Mouse (Mus musculus): ENCODE results near the gene Nlrp10. TPM values are rescaled to one million over a fixed set of nuclear protein-coding genes. Genes with fewer than 3 reads are reported as not detected.

The Nlrp10 gene
- polyA plus RNA-seq, 2 experiments: 0.01 TPM; not detected in 1

DNA sequence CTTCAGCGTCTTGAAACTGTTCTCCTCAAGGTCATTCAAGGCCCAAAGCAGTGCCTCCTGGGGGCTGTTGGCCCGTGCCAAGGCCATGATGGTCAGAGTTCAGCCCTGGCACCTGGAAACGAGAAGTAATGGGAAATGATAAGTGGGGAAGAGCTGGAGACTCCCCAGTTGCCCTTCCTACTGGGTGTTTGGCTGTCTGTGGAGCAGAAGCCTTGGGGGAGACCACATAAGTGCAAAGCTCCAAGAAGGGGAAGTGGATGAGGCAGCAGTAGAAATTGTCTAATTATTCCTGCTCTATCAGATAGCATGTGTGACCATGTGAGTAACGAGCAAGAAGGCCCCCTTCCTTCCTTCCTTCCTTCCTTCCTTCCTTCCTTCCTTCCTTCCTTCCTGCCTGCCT is 2.9 kb downstream of the Nlrp10 start:
- Histone ChIP-seq H3K27ac (no peak overlapping the region), H3K36me3 (replicated peaks; ENCODE audit: control insufficient read depth, insufficient read depth, low read depth) (no peaks in the 10 kb centered on the region), H3K4me2 (ENCODE audit: low read depth) (no peak overlapping the region), H3K9me3 (ENCODE audit: control insufficient read depth, low read length) (no peaks in the 10 kb centered on the region), H3K27me3 (ENCODE audit: control insufficient read depth, insufficient read depth, low read length) (no peaks in the 10 kb centered on the region), H3K4me3 (ENCODE audit: insufficient read depth in 1 of 2, low read depth in 2 of 2, low read length in 2 of 2) (no peak overlapping the region), H3K9ac (replicated peaks) (no peak overlapping the region), H3K4me1 (replicated peaks; ENCODE audit: control insufficient read depth in 2 of 2, insufficient read depth in 2 of 2, low read length in 1 of 2) (no peaks in the 10 kb centered on the region)
- TF ChIP-seq CTCF (IDR thresholded peaks at IDR 0.05; ENCODE audit: low read depth): no peak
- no peak for TF ChIP-seq EP300 (IDR thresholded peaks at IDR 0.05; ENCODE audit: low read depth)
- DNase-seq (ENCODE audit: low read depth in 3 of 3, low spot score in 3 of 3): no peak
- WGBS (ENCODE audit: insufficient replicate concordance): 39% methylated on average over 4 of the region's 4 CpGs
- no peak for ATAC-seq (ENCODE audit: insufficient read depth)

DNA sequence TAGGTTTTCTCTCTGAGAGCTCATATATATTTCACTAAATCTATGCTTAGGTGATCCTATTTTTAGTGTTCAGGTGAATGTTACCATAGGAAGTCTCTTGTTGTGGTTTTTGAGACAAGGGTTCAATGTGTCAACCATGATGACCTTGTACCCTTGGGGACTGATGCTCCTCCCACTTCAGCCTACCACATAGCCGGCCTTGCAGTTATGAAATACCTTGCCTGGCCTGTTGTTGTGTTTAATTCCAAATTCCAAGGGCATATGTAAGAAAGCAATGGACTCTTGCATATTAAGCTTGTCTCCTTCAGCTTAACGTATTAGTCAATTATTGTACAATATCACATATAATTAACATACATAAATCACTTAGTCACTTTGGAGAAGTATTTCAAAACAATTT is 26.0 kb downstream of the Nlrp10 start:
- no peak overlapping the region for H3K4me3 ChIP-seq (ENCODE audit: insufficient read depth in 1 of 2, low read depth in 2 of 2, low read length in 2 of 2)
- H3K27me3 ChIP-seq (ENCODE audit: control insufficient read depth, insufficient read depth, low read length): no peaks in the 10 kb centered on the region
- WGBS (ENCODE audit: insufficient replicate concordance): 47% methylated on average over 2 of the region's 2 CpGs
- H3K4me2 ChIP-seq (ENCODE audit: low read depth): no peak overlapping the region
- no peaks in the 10 kb centered on the region for H3K4me1 ChIP-seq (replicated peaks; ENCODE audit: control insufficient read depth in 2 of 2, insufficient read depth in 2 of 2, low read length in 1 of 2)
- no peaks in the 10 kb centered on the region for H3K9me3 ChIP-seq (ENCODE audit: control insufficient read depth, low read length)
- no peaks in the 10 kb centered on the region for H3K36me3 ChIP-seq (replicated peaks; ENCODE audit: control insufficient read depth, insufficient read depth, low read depth)
- TF ChIP-seq CTCF (IDR thresholded peaks at IDR 0.05; ENCODE audit: low read depth) (no peak), EP300 (IDR thresholded peaks at IDR 0.05; ENCODE audit: low read depth) (no peak)
- no peak overlapping the region for H3K9ac ChIP-seq (replicated peaks)
- no peak for ATAC-seq (ENCODE audit: insufficient read depth)
- DNase-seq (ENCODE audit: low read depth in 3 of 3, low spot score in 3 of 3): no peak
- H3K27ac ChIP-seq: no peak overlapping the region

- no peak within 1 kb of the TSS for H3K4me3 ChIP-seq (ENCODE audit: insufficient read depth in 1 of 2, low read depth in 2 of 2, low read length in 2 of 2)
- TF ChIP-seq CTCF (IDR thresholded peaks at IDR 0.05; ENCODE audit: low read depth) (no peak), EP300 (IDR thresholded peaks at IDR 0.05; ENCODE audit: low read depth) (no peak)
- no peaks in the 10 kb centered on the region for H3K36me3 ChIP-seq (replicated peaks; ENCODE audit: control insufficient read depth, insufficient read depth, low read depth)
- ATAC-seq (ENCODE audit: insufficient read depth): no peak
- no peaks in the 10 kb centered on the region for H3K4me1 ChIP-seq (replicated peaks; ENCODE audit: control insufficient read depth in 2 of 2, insufficient read depth in 2 of 2, low read length in 1 of 2)
- no peak within 1 kb of the TSS for H3K4me2 ChIP-seq (ENCODE audit: low read depth)
- no peaks in the 10 kb centered on the region for H3K27me3 ChIP-seq (ENCODE audit: control insufficient read depth, insufficient read depth, low read length)
- no peak for DNase-seq (ENCODE audit: low read depth in 3 of 3, low spot score in 3 of 3)
- no peak within 1 kb of the TSS for H3K9ac ChIP-seq (replicated peaks)
- WGBS (ENCODE audit: insufficient replicate concordance): 58% methylated on average over 5 of the region's 5 CpGs
- H3K27ac ChIP-seq: no peak within 1 kb of the TSS
- H3K9me3 ChIP-seq (ENCODE audit: control insufficient read depth, low read length): no peaks in the 10 kb centered on the region
These were observed 35.7 kb downstream of the Nlrp10 start, which contains the start of gene Olfr519 for GRCm38 (mm10) chr7:108894320-108894719. Olfr519 (minus strand) TSS chr7:108894420.

GRCm38 (mm10) chr7:108884906-108885305 is 45.1 kb downstream of the Nlrp10 start, which contains the start of gene Olfr518:
Olfr518 (minus strand) TSS chr7:108885006.
- Histone ChIP-seq H3K27me3 (ENCODE audit: control insufficient read depth, insufficient read depth, low read length) (no peaks in the 10 kb centered on the region), H3K4me1 (replicated peaks; ENCODE audit: control insufficient read depth in 2 of 2, insufficient read depth in 2 of 2, low read length in 1 of 2) (no peaks in the 10 kb centered on the region), H3K9ac (replicated peaks) (no peak within 1 kb of the TSS), H3K36me3 (replicated peaks; ENCODE audit: control insufficient read depth, insufficient read depth, low read depth) (no peaks in the 10 kb centered on the region), H3K27ac (no peak within 1 kb of the TSS), H3K4me3 (ENCODE audit: insufficient read depth in 1 of 2, low read depth in 2 of 2, low read length in 2 of 2) (no peak within 1 kb of the TSS), H3K9me3 (ENCODE audit: control insufficient read depth, low read length) (no peaks in the 10 kb centered on the region), H3K4me2 (ENCODE audit: low read depth) (no peak within 1 kb of the TSS)
- ATAC-seq (ENCODE audit: insufficient read depth) (no peak), DNase-seq (ENCODE audit: low read depth in 3 of 3, low spot score in 3 of 3) (no peak)
- 61% methylated on average over 4 of the region's 4 CpGs for WGBS (ENCODE audit: insufficient replicate concordance)
- TF ChIP-seq EP300 (IDR thresholded peaks at IDR 0.05; ENCODE audit: low read depth): no peak
- TF ChIP-seq CTCF (IDR thresholded peaks at IDR 0.05; ENCODE audit: low read depth): no peak

DNA sequence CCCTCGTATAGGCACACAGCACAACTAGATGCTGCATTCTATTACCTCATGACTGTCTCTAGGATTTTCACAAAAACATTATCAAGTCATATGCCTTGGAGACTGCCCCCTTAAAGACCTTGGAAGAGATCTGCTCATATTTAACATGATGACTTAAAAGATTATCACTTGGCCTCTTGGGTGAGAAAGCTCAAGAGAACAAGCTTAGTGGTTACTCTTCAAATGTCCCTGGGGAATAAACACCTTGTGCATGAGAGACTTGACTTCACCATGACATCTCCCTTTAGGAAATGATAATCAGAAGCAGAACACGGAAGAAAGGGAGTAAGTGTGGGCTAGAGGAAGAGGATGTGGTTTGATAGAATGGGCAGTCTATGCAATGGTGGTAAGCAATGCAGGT is 57.7 kb downstream of the Nlrp10 start, which contains the start of gene Olfr517:
Gene Olfr517 (minus strand): TSS at position 101 of the 400 bp plus-strand sequence.
- Histone ChIP-seq H3K27ac (no peak within 1 kb of the TSS), H3K36me3 (replicated peaks; ENCODE audit: control insufficient read depth, insufficient read depth, low read depth) (no peaks in the 10 kb centered on the region), H3K4me3 (ENCODE audit: insufficient read depth in 1 of 2, low read depth in 2 of 2, low read length in 2 of 2) (no peak within 1 kb of the TSS), H3K9ac (replicated peaks) (no peak within 1 kb of the TSS), H3K4me2 (ENCODE audit: low read depth) (no peak within 1 kb of the TSS), H3K27me3 (ENCODE audit: control insufficient read depth, insufficient read depth, low read length) (no peaks in the 10 kb centered on the region), H3K4me1 (replicated peaks; ENCODE audit: control insufficient read depth in 2 of 2, insufficient read depth in 2 of 2, low read length in 1 of 2) (no peaks in the 10 kb centered on the region), H3K9me3 (ENCODE audit: control insufficient read depth, low read length) (no peaks in the 10 kb centered on the region)
- 34% methylated on average over 2 of the region's 2 CpGs for WGBS (ENCODE audit: insufficient replicate concordance)
- ATAC-seq (ENCODE audit: insufficient read depth): no peak
- DNase-seq (ENCODE audit: low read depth in 3 of 3, low spot score in 3 of 3): no peak
- no peak for TF ChIP-seq CTCF (IDR thresholded peaks at IDR 0.05; ENCODE audit: low read depth)

Other genes with a start within 250 kb of the Nlrp10 start
- gene Olfr512, start 216.9 kb downstream of the Nlrp10 start, polyA plus RNA-seq (2012; rRNA removed): not detected in 2 replicates
- gene Olfr512, start 216.9 kb downstream of the Nlrp10 start, polyA plus RNA-seq (2014; fragmentation: Nextera tagmentation; extraction: Ambion mirVana): not detected in 2 replicates
- gene Olfr513, start 179.2 kb downstream of the Nlrp10 start, polyA plus RNA-seq (2012; rRNA removed): not detected in 2 replicates
- gene Olfr513, start 179.2 kb downstream of the Nlrp10 start, polyA plus RNA-seq (2014; fragmentation: Nextera tagmentation; extraction: Ambion mirVana): not detected in 2 replicates
- not detected in 2 replicates for gene Olfr514, start 104.2 kb downstream of the Nlrp10 start, polyA plus RNA-seq (2012; rRNA removed)
- not detected in 2 replicates for gene Olfr514, start 104.2 kb downstream of the Nlrp10 start, polyA plus RNA-seq (2014; fragmentation: Nextera tagmentation; extraction: Ambion mirVana)
- not detected in 2 replicates for gene Olfr516, start 79.6 kb downstream of the Nlrp10 start, polyA plus RNA-seq (2012; rRNA removed)
- not detected in 2 replicates for gene Olfr516, start 79.6 kb downstream of the Nlrp10 start, polyA plus RNA-seq (2014; fragmentation: Nextera tagmentation; extraction: Ambion mirVana)
- gene Olfr517, start 57.8 kb downstream of the Nlrp10 start, polyA plus RNA-seq (2012; rRNA removed): not detected in 2 replicates
- gene Olfr517, start 57.8 kb downstream of the Nlrp10 start, polyA plus RNA-seq (2014; fragmentation: Nextera tagmentation; extraction: Ambion mirVana): not detected in 2 replicates
- not detected in 2 replicates for gene Olfr518, start 45.2 kb downstream of the Nlrp10 start, polyA plus RNA-seq (2012; rRNA removed)
- gene Olfr518, start 45.2 kb downstream of the Nlrp10 start, polyA plus RNA-seq (2014; fragmentation: Nextera tagmentation; extraction: Ambion mirVana): not detected in 2 replicates
- not detected in 2 replicates for gene Olfr519, start 35.8 kb downstream of the Nlrp10 start, polyA plus RNA-seq (2012; rRNA removed)
- gene Olfr519, start 35.8 kb downstream of the Nlrp10 start, polyA plus RNA-seq (2014; fragmentation: Nextera tagmentation; extraction: Ambion mirVana): not detected in 2 replicates
- gene Eif3f, start 4.2 kb upstream of the Nlrp10 start, polyA plus RNA-seq (2012; rRNA removed): 31.0 and 37.2 TPM in 2 replicates
- gene Eif3f, start 4.2 kb upstream of the Nlrp10 start, polyA plus RNA-seq (2014; fragmentation: Nextera tagmentation; extraction: Ambion mirVana): 39.0 and 45.6 TPM in 2 replicates
- gene Tub, start 20.2 kb upstream of the Nlrp10 start, polyA plus RNA-seq (2012; rRNA removed): 0.06 and 0.14 TPM in 2 replicates
- gene Tub, start 20.2 kb upstream of the Nlrp10 start, polyA plus RNA-seq (2014; fragmentation: Nextera tagmentation; extraction: Ambion mirVana): not detected in 2 replicates
- gene Ric3, start 153.2 kb upstream of the Nlrp10 start, polyA plus RNA-seq (2012; rRNA removed): 0.18 and 0.31 TPM in 2 replicates
- 0.39 and 0.62 TPM in 2 replicates for gene Ric3, start 153.2 kb upstream of the Nlrp10 start, polyA plus RNA-seq (2014; fragmentation: Nextera tagmentation; extraction: Ambion mirVana)
- gene Lmo1, start 245.0 kb upstream of the Nlrp10 start, polyA plus RNA-seq (2012; rRNA removed): 0.71 and 0.78 TPM in 2 replicates
- gene Lmo1, start 245.0 kb upstream of the Nlrp10 start, polyA plus RNA-seq (2014; fragmentation: Nextera tagmentation; extraction: Ambion mirVana): 0.75 and 0.96 TPM in 2 replicates